Mouse (Mus musculus): ENCODE measurements around the gene Pik3cd. TPM values are rescaled to one million over a fixed set of nuclear protein-coding genes. Genes with fewer than 3 reads are reported as not detected.
"Not testable (repeated sequence)": the region's sequence is repeated elsewhere in the genome, so short reads cannot be mapped to it uniquely, and the experiment has no call there.

Pik3cd gene
- polyA plus RNA-seq (2015; fragmentation: Nextera tagmentation; extraction: Ambion mirVana): 19.5 and 21.0 TPM in 2 replicates

- H3K4me3 ChIP-seq (replicated peaks; ENCODE audit: low read length): no peak within 1 kb of the TSS
- H3K9me3 ChIP-seq (ENCODE audit: control insufficient read depth, low read length): no peaks in the 10 kb centered on the region
- no peaks in the 10 kb centered on the region for H3K36me3 ChIP-seq (ENCODE audit: control insufficient read depth, insufficient read depth)
- peaks cover 11% of the 10 kb centered on the region for H3K4me1 ChIP-seq (replicated peaks; ENCODE audit: control insufficient read depth, insufficient read depth, low read length)
- H3K4me2 ChIP-seq (ENCODE audit: low read length): no peak within 1 kb of the TSS
- no peak within 1 kb of the TSS for H3K9ac ChIP-seq (replicated peaks; ENCODE audit: low read depth, low read length)
- H3K27ac ChIP-seq (ENCODE audit: low read length): no peak within 1 kb of the TSS
- 79% methylated on average over 19 of the region's 19 CpGs for WGBS
- H3K27me3 ChIP-seq (replicated peaks; ENCODE audit: control insufficient read depth, insufficient read depth, low read length): peaks cover 5% of the 10 kb centered on the region
- no peak for ATAC-seq
Observed at GRCm38 (mm10) chr4:149702210-149702979, at the start of gene Pik3cd. Gene Pik3cd, minus strand, starts transcription at chr4:149702571.

- no peak overlapping the region for H3K4me2 ChIP-seq (ENCODE audit: low read length)
- H3K27me3 ChIP-seq (replicated peaks; ENCODE audit: control insufficient read depth, insufficient read depth, low read length): no peaks in the 10 kb centered on the region
- H3K4me1 ChIP-seq (replicated peaks; ENCODE audit: control insufficient read depth, insufficient read depth, low read length): 0 out of 2 replicates have a peak, but pooled peaks cover 3% of the 10 kb centered on the region
- H3K27ac ChIP-seq (ENCODE audit: low read length): no peak overlapping the region
- no peaks in the 10 kb centered on the region for H3K9me3 ChIP-seq (ENCODE audit: control insufficient read depth, low read length)
- ATAC-seq: no peak
- H3K9ac ChIP-seq (replicated peaks; ENCODE audit: low read depth, low read length): no peak overlapping the region
- no peak overlapping the region for H3K4me3 ChIP-seq (replicated peaks; ENCODE audit: low read length)
- 27% methylated on average over 5 of the region's 5 CpGs for WGBS
- no peaks in the 10 kb centered on the region for H3K36me3 ChIP-seq (ENCODE audit: control insufficient read depth, insufficient read depth)
Observed at GRCm38 (mm10) chr4:149750671-149751070, 48.3 kb upstream of the Pik3cd start.

DNA sequence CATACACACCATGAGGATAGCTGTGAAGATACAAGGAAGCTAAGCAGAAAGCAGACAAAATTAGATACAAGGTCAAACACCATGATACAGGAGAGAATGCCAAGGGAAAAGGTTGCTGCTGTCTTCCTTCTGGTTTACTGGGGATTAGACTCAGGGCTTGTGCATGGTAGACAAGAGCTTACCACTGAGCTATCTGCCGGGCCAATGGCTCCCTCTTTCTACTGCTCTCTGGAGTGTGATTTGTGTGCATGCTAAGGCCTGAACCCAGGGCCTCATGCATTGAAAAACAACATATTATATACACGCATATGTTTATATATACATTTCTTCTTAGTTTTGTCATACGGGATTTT lies 47.3 kb upstream of the Pik3cd start:
- not testable (repeated sequence) for H3K9ac ChIP-seq (replicated peaks; ENCODE audit: low read depth, low read length); H3K27ac ChIP-seq (ENCODE audit: low read length); H3K9me3 ChIP-seq (ENCODE audit: control insufficient read depth, low read length); H3K36me3 ChIP-seq (ENCODE audit: control insufficient read depth, insufficient read depth); H3K4me2 ChIP-seq (ENCODE audit: low read length); H3K4me3 ChIP-seq (replicated peaks; ENCODE audit: low read length); H3K27me3 ChIP-seq (replicated peaks; ENCODE audit: control insufficient read depth, insufficient read depth, low read length); ATAC-seq; H3K4me1 ChIP-seq (replicated peaks; ENCODE audit: control insufficient read depth, insufficient read depth, low read length)
- whole genome bisulfite sequencing: 95% methylated on average over 3 of the region's 3 CpGs

- 90% methylated on average over 18 of the region's 18 CpGs for WGBS
- Histone ChIP-seq H3K9me3 (ENCODE audit: control insufficient read depth, low read length) (no peaks in the 10 kb centered on the region), H3K27ac (ENCODE audit: low read length) (no peak overlapping the region), H3K4me2 (ENCODE audit: low read length) (no peak overlapping the region), H3K36me3 (ENCODE audit: control insufficient read depth, insufficient read depth) (no peaks in the 10 kb centered on the region), H3K9ac (replicated peaks; ENCODE audit: low read depth, low read length) (no peak overlapping the region), H3K4me3 (replicated peaks; ENCODE audit: low read length) (no peak overlapping the region), H3K27me3 (replicated peaks; ENCODE audit: control insufficient read depth, insufficient read depth, low read length) (no peaks in the 10 kb centered on the region), H3K4me1 (replicated peaks; ENCODE audit: control insufficient read depth, insufficient read depth, low read length) (0 out of 2 replicates have a peak, but pooled peaks cover 3% of the 10 kb centered on the region)
- no peak for ATAC-seq
Observed at GRCm38 (mm10) chr4:149749003-149749662, 46.8 kb upstream of the Pik3cd start.

DNA sequence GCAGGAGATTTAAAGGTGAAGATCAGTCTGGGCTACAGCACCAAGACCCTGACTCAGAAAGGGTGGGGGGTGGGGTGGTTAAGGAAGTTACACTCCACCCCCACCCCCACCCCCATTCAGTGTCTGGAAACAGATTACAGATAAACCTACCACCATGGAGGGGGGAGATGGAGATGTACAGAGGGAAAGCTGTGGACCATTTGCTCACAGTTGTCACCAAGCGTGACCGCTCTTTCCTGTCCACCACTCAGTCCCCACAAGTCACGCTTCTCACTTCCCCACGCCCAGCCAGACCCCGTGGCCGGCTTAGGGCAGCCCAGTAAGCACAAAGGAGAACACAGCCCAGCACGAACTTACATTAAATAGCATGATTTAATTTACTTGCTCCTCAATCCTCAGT lies 41.7 kb upstream of the Pik3cd start:
- Histone ChIP-seq H3K4me2 (ENCODE audit: low read length) (no peak overlapping the region), H3K27ac (ENCODE audit: low read length) (no peak overlapping the region), H3K36me3 (ENCODE audit: control insufficient read depth, insufficient read depth) (peaks cover 4% of the 10 kb centered on the region; the same call in 1 of the 2 replicates), H3K4me1 (replicated peaks; ENCODE audit: control insufficient read depth, insufficient read depth, low read length) (no peaks in the 10 kb centered on the region), H3K27me3 (replicated peaks; ENCODE audit: control insufficient read depth, insufficient read depth, low read length) (no peaks in the 10 kb centered on the region), H3K9me3 (ENCODE audit: control insufficient read depth, low read length) (no peaks in the 10 kb centered on the region), H3K4me3 (replicated peaks; ENCODE audit: low read length) (no peak overlapping the region), H3K9ac (replicated peaks; ENCODE audit: low read depth, low read length) (no peak overlapping the region)
- no peak for ATAC-seq
- WGBS: 88% methylated on average over 7 of the region's 7 CpGs

GRCm38 (mm10) chr4:149742011-149742530 lies 39.7 kb upstream of the Pik3cd start:
- Histone ChIP-seq H3K4me1 (replicated peaks; ENCODE audit: control insufficient read depth, insufficient read depth, low read length) (peaks cover 8% of the 10 kb centered on the region), H3K4me2 (ENCODE audit: low read length) (no peak overlapping the region), H3K27me3 (replicated peaks; ENCODE audit: control insufficient read depth, insufficient read depth, low read length) (no peaks in the 10 kb centered on the region), H3K9me3 (ENCODE audit: control insufficient read depth, low read length) (no peaks in the 10 kb centered on the region), H3K36me3 (ENCODE audit: control insufficient read depth, insufficient read depth) (peaks cover 4% of the 10 kb centered on the region; the same call in 1 of the 2 replicates), H3K9ac (replicated peaks; ENCODE audit: low read depth, low read length) (no peak overlapping the region), H3K4me3 (replicated peaks; ENCODE audit: low read length) (no peak overlapping the region), H3K27ac (ENCODE audit: low read length) (no peak overlapping the region)
- ATAC-seq: no peak
- 95% methylated on average over 14 of the region's 14 CpGs for WGBS

- Histone ChIP-seq H3K27ac (ENCODE audit: low read length) (no peak overlapping the region), H3K27me3 (replicated peaks; ENCODE audit: control insufficient read depth, insufficient read depth, low read length) (no peaks in the 10 kb centered on the region), H3K4me3 (replicated peaks; ENCODE audit: low read length) (no peak overlapping the region), H3K4me1 (replicated peaks; ENCODE audit: control insufficient read depth, insufficient read depth, low read length) (peaks cover 25% of the 10 kb centered on the region), H3K36me3 (ENCODE audit: control insufficient read depth, insufficient read depth) (peaks cover 4% of the 10 kb centered on the region; the same call in 1 of the 2 replicates), H3K9me3 (ENCODE audit: control insufficient read depth, low read length) (no peaks in the 10 kb centered on the region), H3K4me2 (ENCODE audit: low read length) (no peak overlapping the region), H3K9ac (replicated peaks; ENCODE audit: low read depth, low read length) (no peak overlapping the region)
- WGBS: 90% methylated on average over 7 of the region's 7 CpGs
- no peak for ATAC-seq
Observed at GRCm38 (mm10) chr4:149740301-149740700, 37.9 kb upstream of the Pik3cd start.

DNA sequence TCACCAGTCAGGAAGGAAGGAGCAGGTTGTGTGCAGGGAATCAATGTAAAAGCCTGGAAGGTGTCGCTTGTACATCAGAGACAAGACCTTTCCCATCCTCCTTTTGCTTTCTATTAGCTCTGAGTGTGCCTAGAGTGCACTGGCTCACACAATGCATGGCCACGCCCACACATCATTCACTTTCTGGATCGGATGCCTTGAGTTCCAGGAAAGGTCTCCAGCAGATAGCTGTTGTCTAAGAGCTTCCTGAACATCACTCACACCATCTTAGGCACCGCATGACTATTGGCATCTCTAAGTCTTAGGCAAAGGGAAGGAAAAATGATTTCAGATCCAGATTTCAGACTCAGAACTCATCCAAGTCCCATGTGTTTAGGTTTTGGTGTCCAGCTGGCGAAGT lies 37.1 kb upstream of the Pik3cd start:
- peaks cover 34% of the 10 kb centered on the region for H3K4me1 ChIP-seq (replicated peaks; ENCODE audit: control insufficient read depth, insufficient read depth, low read length)
- H3K9ac ChIP-seq (replicated peaks; ENCODE audit: low read depth, low read length): no peak overlapping the region
- no peaks in the 10 kb centered on the region for H3K27me3 ChIP-seq (replicated peaks; ENCODE audit: control insufficient read depth, insufficient read depth, low read length)
- peaks cover 4% of the 10 kb centered on the region; the same call in 1 of the 2 replicates for H3K36me3 ChIP-seq (ENCODE audit: control insufficient read depth, insufficient read depth)
- no peak for ATAC-seq
- H3K4me2 ChIP-seq (ENCODE audit: low read length): no peak overlapping the region
- H3K9me3 ChIP-seq (ENCODE audit: control insufficient read depth, low read length): no peaks in the 10 kb centered on the region
- 74% methylated on average over 5 of the region's 5 CpGs for WGBS
- H3K4me3 ChIP-seq (replicated peaks; ENCODE audit: low read length): no peak overlapping the region
- no peak overlapping the region for H3K27ac ChIP-seq (ENCODE audit: low read length)

Data from forebrain, embryonic 16.5 days (tissue).